Mouse (Mus musculus): ENCODE measurements around the gene Csgalnact2.

DNA sequence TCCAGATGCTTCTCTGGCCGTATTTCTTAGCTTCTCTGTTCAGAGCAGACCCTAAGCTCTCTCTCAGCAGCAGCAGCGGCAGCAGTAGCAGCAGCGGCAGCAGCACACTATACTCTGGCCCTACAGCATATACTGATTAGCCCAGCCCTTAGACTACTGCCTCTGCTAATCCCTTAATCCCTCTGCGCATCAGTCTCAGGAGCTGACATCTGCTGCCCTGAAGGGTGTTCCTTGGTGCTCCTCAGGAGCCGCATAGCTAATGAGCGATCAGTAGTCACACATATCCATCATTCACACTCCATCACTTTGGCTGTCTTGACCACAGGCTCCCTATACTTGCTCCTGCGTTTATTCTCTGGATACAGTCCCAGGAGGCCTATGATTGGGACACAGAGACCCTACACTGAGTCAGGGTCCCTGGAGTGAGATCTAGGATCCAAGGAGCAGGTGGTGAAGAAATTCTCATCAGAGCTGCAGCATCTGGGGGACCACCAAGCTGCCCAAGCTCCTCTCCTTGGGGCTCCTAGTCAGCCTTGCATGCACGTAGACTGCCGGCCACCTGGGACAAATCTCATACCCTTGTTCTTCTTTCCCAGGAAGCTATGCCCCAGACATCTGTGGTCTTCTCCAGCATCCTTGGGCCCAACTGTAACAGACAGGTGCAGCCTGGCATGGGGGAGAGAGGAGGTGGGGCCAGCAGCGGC is 59.0 kb downstream of the Csgalnact2 start:
- no peak for TF ChIP-seq FLI1 (IDR thresholded peaks at IDR 0.05; ENCODE audit: low read length)
- TF ChIP-seq GATA1 (IDR thresholded peaks at IDR 0.05; ENCODE audit: borderline replicate concordance, low read length) = no peak

Measured in megakaryocyte, embryonic 14.5 days (primary cell).